Mouse (Mus musculus): Measurements from ENCODE around the gene 1190002N15Rik.

DNA sequence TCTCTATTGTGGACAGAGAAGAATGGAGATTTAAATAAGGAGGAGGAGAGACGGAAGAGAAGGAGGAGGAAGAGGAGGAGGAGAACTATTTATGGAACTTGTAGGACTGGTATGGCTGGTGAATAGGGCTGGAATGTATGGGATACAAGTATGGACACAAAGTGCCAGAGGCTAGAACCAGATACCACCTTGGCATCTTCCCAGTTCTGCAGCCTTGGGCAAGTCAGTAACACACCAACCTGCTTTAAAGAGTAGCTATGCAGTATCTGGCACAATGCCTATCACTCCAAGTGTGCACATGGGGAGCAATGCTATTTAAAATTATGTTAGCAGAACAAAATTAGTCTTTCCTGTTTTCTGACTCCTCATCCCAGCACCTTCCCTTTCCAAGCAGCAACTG is 30.9 kb downstream of the 1190002N15Rik start:
- TF ChIP-seq POLR2A (IDR thresholded peaks at IDR 0.05; ENCODE audit: control insufficient read depth in 1 of 2, insufficient read depth in 1 of 2, low read depth in 1 of 2, low read length in 2 of 2, poor library complexity in 1 of 2) (no peak), HCFC1 (IDR thresholded peaks at IDR 0.05; ENCODE audit: low read depth, low read length) (no peak), TCF12 (IDR thresholded peaks at IDR 0.05; ENCODE audit: low read depth, low read length) (no peak), CTCF (IDR thresholded peaks at IDR 0.05 in 2 of 3, conservative IDR thresholded peaks at IDR 0.05 in 1 of 3; ENCODE audit: control insufficient read depth in 1 of 3, insufficient read depth in 1 of 3, low read depth in 2 of 3, low read length in 3 of 3, poor library complexity in 1 of 3, severe bottlenecking in 1 of 3) (no peak), UBTF (IDR thresholded peaks at IDR 0.05; ENCODE audit: borderline replicate concordance, insufficient read depth, low read depth, low read length) (no peak), RAD21 (IDR thresholded peaks at IDR 0.05; ENCODE audit: low read depth, low read length) (no peak), E2F4 (IDR thresholded peaks at IDR 0.05; ENCODE audit: borderline replicate concordance, low read depth, low read length) (no peak), MAX (IDR thresholded peaks at IDR 0.05; ENCODE audit: low read length) (no peak), GATA1 (IDR thresholded peaks at IDR 0.05; ENCODE audit: low read depth, low read length) (no peak), NRF1 (IDR thresholded peaks at IDR 0.05; ENCODE audit: insufficient read depth, low read depth, low read length, poor library complexity, severe bottlenecking) (no peak), EP300 (IDR thresholded peaks at IDR 0.05; ENCODE audit: low read depth in 1 of 2, low read length in 2 of 2) (no peak)

All from MEL (cell line).